Mouse (Mus musculus): ENCODE measurements around the gene Krtap4-7. TPM values are rescaled to one million over a fixed set of nuclear protein-coding genes. Genes with fewer than 3 reads are reported as not detected.

The Krtap4-7 gene
- polyA plus RNA-seq, 1 experiment from 2014 or later: not detected

Other genes starting within 250 kb of the Krtap4-7 start
- gene Krt12, start 221.8 kb downstream of the Krtap4-7 start, polyA plus RNA-seq (2015; fragmentation: Nextera tagmentation; extraction: Ambion mirVana): 0.13 TPM in 1 of 2 replicates, not detected in the other
- 0.10 TPM in 1 of 2 replicates, not detected in the other for gene Krt20, start 205.9 kb downstream of the Krtap4-7 start, polyA plus RNA-seq (2015; fragmentation: Nextera tagmentation; extraction: Ambion mirVana)
- not detected in 2 replicates for gene Krt23, start 151.0 kb downstream of the Krtap4-7 start, polyA plus RNA-seq (2015; fragmentation: Nextera tagmentation; extraction: Ambion mirVana)
- not detected in 2 replicates for gene Krt39, start 122.8 kb downstream of the Krtap4-7 start, polyA plus RNA-seq (2015; fragmentation: Nextera tagmentation; extraction: Ambion mirVana)
- gene Krt40, start 100.9 kb downstream of the Krtap4-7 start, polyA plus RNA-seq (2015; fragmentation: Nextera tagmentation; extraction: Ambion mirVana): not detected in 2 replicates
- gene Krtap3-3, start 93.2 kb downstream of the Krtap4-7 start, polyA plus RNA-seq (2015; fragmentation: Nextera tagmentation; extraction: Ambion mirVana): not detected in 2 replicates
- not detected in 2 replicates for gene Krtap3-2, start 87.2 kb downstream of the Krtap4-7 start, polyA plus RNA-seq (2015; fragmentation: Nextera tagmentation; extraction: Ambion mirVana)
- not detected in 2 replicates for gene Gm11939, start 84.6 kb downstream of the Krtap4-7 start, polyA plus RNA-seq (2015; fragmentation: Nextera tagmentation; extraction: Ambion mirVana)
- not detected in 2 replicates for gene Krtap3-1, start 77.5 kb downstream of the Krtap4-7 start, polyA plus RNA-seq (2015; fragmentation: Nextera tagmentation; extraction: Ambion mirVana)
- gene Krtap1-5, start 63.1 kb downstream of the Krtap4-7 start, polyA plus RNA-seq (2015; fragmentation: Nextera tagmentation; extraction: Ambion mirVana): not detected in 2 replicates
- gene Krtap1-4, start 60.4 kb downstream of the Krtap4-7 start, polyA plus RNA-seq (2015; fragmentation: Nextera tagmentation; extraction: Ambion mirVana): not detected in 2 replicates
- not detected in 2 replicates for gene Krtap1-3, start 52.8 kb downstream of the Krtap4-7 start, polyA plus RNA-seq (2015; fragmentation: Nextera tagmentation; extraction: Ambion mirVana)
- not detected in 2 replicates for gene Krtap9-3, start 46.0 kb downstream of the Krtap4-7 start, polyA plus RNA-seq (2015; fragmentation: Nextera tagmentation; extraction: Ambion mirVana)
- gene Gm11938, start 40.8 kb downstream of the Krtap4-7 start, polyA plus RNA-seq (2015; fragmentation: Nextera tagmentation; extraction: Ambion mirVana): not detected in 2 replicates
- not detected in 2 replicates for gene Gm11937, start 33.9 kb downstream of the Krtap4-7 start, polyA plus RNA-seq (2015; fragmentation: Nextera tagmentation; extraction: Ambion mirVana)
- not detected in 2 replicates for gene Krtap2-4, start 29.2 kb downstream of the Krtap4-7 start, polyA plus RNA-seq (2015; fragmentation: Nextera tagmentation; extraction: Ambion mirVana)
- gene Gm11562, start 23.7 kb downstream of the Krtap4-7 start, polyA plus RNA-seq (2015; fragmentation: Nextera tagmentation; extraction: Ambion mirVana): not detected in 2 replicates
- not detected in 2 replicates for gene Krtap4-1, start 15.9 kb downstream of the Krtap4-7 start, polyA plus RNA-seq (2015; fragmentation: Nextera tagmentation; extraction: Ambion mirVana)
- not detected in 2 replicates for gene Krtap4-2, start 9.0 kb downstream of the Krtap4-7 start, polyA plus RNA-seq (2015; fragmentation: Nextera tagmentation; extraction: Ambion mirVana)
- gene Gm11555, start 6.1 kb upstream of the Krtap4-7 start, polyA plus RNA-seq (2015; fragmentation: Nextera tagmentation; extraction: Ambion mirVana): not detected in 2 replicates
- gene Gm11563, start 14.9 kb upstream of the Krtap4-7 start, polyA plus RNA-seq (2015; fragmentation: Nextera tagmentation; extraction: Ambion mirVana): not detected in 2 replicates
- not detected in 2 replicates for gene Krtap4-6, start 21.9 kb upstream of the Krtap4-7 start, polyA plus RNA-seq (2015; fragmentation: Nextera tagmentation; extraction: Ambion mirVana)
- gene Gm14190, start 46.7 kb upstream of the Krtap4-7 start, polyA plus RNA-seq (2015; fragmentation: Nextera tagmentation; extraction: Ambion mirVana): not detected in 2 replicates
- gene Gm14180, start 90.2 kb upstream of the Krtap4-7 start, polyA plus RNA-seq (2015; fragmentation: Nextera tagmentation; extraction: Ambion mirVana): not detected in 2 replicates
- gene Gm11595, start 128.8 kb upstream of the Krtap4-7 start, polyA plus RNA-seq (2015; fragmentation: Nextera tagmentation; extraction: Ambion mirVana): not detected in 2 replicates
- not detected in 2 replicates for gene Krtap4-8, start 136.6 kb upstream of the Krtap4-7 start, polyA plus RNA-seq (2015; fragmentation: Nextera tagmentation; extraction: Ambion mirVana)
- gene Krtap4-9, start 141.1 kb upstream of the Krtap4-7 start, polyA plus RNA-seq (2015; fragmentation: Nextera tagmentation; extraction: Ambion mirVana): not detected in 2 replicates
- gene Gm11596, start 149.4 kb upstream of the Krtap4-7 start, polyA plus RNA-seq (2015; fragmentation: Nextera tagmentation; extraction: Ambion mirVana): not detected in 2 replicates
- not detected in 2 replicates for gene Gm11569, start 154.8 kb upstream of the Krtap4-7 start, polyA plus RNA-seq (2015; fragmentation: Nextera tagmentation; extraction: Ambion mirVana)
- not detected in 2 replicates for gene Gm11554, start 160.4 kb upstream of the Krtap4-7 start, polyA plus RNA-seq (2015; fragmentation: Nextera tagmentation; extraction: Ambion mirVana)
- gene Krtap4-13, start 165.8 kb upstream of the Krtap4-7 start, polyA plus RNA-seq (2015; fragmentation: Nextera tagmentation; extraction: Ambion mirVana): not detected in 2 replicates
- gene Gm11564, start 171.6 kb upstream of the Krtap4-7 start, polyA plus RNA-seq (2015; fragmentation: Nextera tagmentation; extraction: Ambion mirVana): not detected in 2 replicates
- gene 2300003K06Rik, start 194.0 kb upstream of the Krtap4-7 start, polyA plus RNA-seq (2015; fragmentation: Nextera tagmentation; extraction: Ambion mirVana): not detected in 2 replicates
- not detected in 2 replicates for gene Krtap4-16, start 207.5 kb upstream of the Krtap4-7 start, polyA plus RNA-seq (2015; fragmentation: Nextera tagmentation; extraction: Ambion mirVana)
- gene Gm11568, start 213.8 kb upstream of the Krtap4-7 start, polyA plus RNA-seq (2015; fragmentation: Nextera tagmentation; extraction: Ambion mirVana): not detected in 2 replicates
- not detected in 2 replicates for gene Gm11559, start 220.4 kb upstream of the Krtap4-7 start, polyA plus RNA-seq (2015; fragmentation: Nextera tagmentation; extraction: Ambion mirVana)
- not detected in 2 replicates for gene Krtap9-1, start 229.3 kb upstream of the Krtap4-7 start, polyA plus RNA-seq (2015; fragmentation: Nextera tagmentation; extraction: Ambion mirVana)
- gene Gm11567, start 235.1 kb upstream of the Krtap4-7 start, polyA plus RNA-seq (2015; fragmentation: Nextera tagmentation; extraction: Ambion mirVana): not detected in 2 replicates

Measured in midbrain, embryonic 13.5 days (tissue).